Mouse (Mus musculus) spleen, postnatal 4 days (tissue): ENCODE measurements around the gene Hbb-y.
"Not testable (repeated sequence)": the region's sequence is repeated elsewhere in the genome, so short reads cannot be mapped to it uniquely, and the experiment has no call there.

Experiments
- DNase-seq, 2 experiments: peaks; one replicate each; pipeline ENCODE4 v3.0.0; 2022; ENCODE audit warnings: low spot score in 2 of 2

Gene Hbb-y

DNA sequence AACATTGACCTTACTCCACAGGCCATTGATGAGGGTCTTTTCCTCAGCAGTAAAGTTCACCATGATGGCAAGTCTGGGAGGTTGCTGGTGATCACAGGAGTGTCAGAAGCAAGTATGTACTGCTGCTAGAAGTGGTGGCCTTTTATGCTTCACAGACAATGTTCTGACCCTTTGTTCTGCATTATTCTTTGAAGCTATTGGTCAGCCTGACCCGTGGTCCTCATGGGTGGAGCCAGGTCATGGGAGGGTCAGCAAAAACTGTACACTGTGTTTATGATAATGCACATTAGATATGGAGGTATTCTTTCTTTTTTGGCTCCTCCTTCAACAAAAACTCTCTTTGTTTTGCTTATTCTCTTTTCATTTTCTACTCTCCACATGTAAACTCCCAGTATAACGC is at the start of gene Hbb-y:
Hbb-y (minus strand) TSS at position 127 of the 400 bp plus-strand sequence.
- DNase-seq = no peak

- DNase-seq = no peak
Measured at GRCm38 (mm10) chr7:103894385-103894784, 41.4 kb upstream of the Hbb-y start, which contains the start of gene Olfr64. TSS of gene Olfr64 (minus strand) at chr7:103894485.

DNA sequence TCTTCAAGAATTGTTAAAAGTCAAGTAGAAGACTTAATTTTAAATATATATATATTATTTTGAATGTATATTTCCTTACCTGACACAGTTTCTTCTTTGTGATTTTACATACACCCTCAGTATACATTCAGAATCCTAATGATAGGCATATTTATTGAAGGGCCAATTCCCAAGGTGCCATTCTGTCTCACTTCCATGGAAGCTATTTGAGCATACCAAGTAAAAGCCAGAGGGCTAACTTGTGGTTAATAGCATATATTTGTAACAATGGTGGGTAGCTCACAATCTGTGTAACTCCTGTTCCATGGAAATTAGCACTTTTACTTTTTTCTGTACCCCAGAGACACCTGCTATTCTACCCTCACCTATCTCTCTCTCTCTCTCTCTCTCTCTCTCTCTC is 33.1 kb upstream of the Hbb-y start, which contains the start of gene Olfr66:
Olfr66 (minus strand) TSS at position 101 of the 400 bp plus-strand sequence.
- no peak for DNase-seq

GRCm38 (mm10) chr7:103877093-103877492 is 24.1 kb upstream of the Hbb-y start:
- DNase-seq = no peak

DNA sequence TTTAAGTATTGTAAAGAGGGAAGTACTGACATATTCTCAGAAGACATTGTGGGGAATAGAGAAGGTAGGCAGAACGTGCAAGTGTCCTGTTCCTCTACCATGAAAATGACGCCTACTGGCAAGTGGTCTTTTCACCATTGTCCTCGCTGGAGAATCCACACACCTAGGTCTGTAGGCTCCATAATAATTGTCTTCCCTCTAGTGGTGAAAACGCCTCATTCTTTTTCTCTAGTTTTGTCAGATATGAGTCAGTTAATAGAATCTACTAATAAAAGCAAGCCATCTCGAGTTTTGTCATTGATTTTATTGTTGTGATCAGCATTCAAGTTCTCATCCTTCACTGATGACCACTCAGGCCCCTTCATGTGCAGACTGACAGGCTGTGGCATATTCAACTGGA is 21.4 kb upstream of the Hbb-y start:
- DNase-seq = no peak

GRCm38 (mm10) chr7:103873064-103873463 is 20.0 kb upstream of the Hbb-y start:
- DNase-seq = no peak

- peak in 1 of 2 experiments; percentile 67 for DNase-seq
Measured at GRCm38 (mm10) chr7:103870667-103871066, 17.7 kb upstream of the Hbb-y start.

DNA sequence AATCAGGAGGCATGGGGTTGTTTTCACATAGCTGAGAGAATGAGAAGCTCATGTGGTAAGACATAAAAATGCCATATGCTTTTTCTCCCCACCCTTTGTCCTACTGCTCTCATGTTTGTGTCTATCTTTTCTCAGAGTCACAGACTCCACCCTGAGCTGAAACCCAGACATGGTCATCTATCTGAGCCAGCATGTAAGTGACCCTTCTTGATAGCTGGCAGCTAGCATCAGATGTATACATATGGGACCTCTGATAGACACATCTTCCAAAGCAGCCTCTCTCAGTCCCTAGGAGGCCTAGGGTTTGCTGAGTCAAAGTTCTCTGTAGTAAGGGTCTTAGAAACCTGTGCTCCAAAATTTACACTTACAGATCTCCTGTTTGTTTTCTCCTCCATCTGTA is 12.7 kb upstream of the Hbb-y start:
- DNase-seq = peak in 1 of 2 experiments; percentile 56

- DNase-seq = no peak
Measured at GRCm38 (mm10) chr7:103861531-103861930, 8.5 kb upstream of the Hbb-y start.

- peak; percentile 89 to 90 for DNase-seq
Measured at GRCm38 (mm10) chr7:103860855-103861254, 7.8 kb upstream of the Hbb-y start.

DNA sequence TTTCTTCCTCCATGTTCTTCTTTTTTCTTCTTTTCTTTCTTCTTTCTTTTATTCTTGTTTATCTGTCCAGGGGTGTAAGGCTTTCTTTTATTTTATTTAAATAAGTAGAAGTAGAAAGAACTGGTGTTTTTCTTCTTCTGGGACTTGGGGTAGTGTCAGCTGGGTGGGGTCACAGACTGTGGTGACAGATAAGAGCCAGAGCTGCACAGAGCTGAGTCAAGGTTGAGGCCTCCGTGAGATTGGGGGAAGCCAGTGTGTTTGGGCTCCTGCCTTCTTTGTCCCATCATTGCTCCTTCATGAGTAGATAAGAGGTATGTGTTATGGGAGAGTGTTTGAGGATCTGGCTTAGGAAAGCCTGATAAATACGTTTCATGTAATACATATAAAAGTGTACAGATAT is 6.1 kb upstream of the Hbb-y start:
- peak; percentile 77 to 79 for DNase-seq

- no peak for DNase-seq
Measured at GRCm38 (mm10) chr7:103854669-103855068, 1.7 kb upstream of the Hbb-y start.

- DNase-seq = no peak
Measured at GRCm38 (mm10) chr7:103844525-103845325, 8.3 kb downstream of the Hbb-y start.

DNA sequence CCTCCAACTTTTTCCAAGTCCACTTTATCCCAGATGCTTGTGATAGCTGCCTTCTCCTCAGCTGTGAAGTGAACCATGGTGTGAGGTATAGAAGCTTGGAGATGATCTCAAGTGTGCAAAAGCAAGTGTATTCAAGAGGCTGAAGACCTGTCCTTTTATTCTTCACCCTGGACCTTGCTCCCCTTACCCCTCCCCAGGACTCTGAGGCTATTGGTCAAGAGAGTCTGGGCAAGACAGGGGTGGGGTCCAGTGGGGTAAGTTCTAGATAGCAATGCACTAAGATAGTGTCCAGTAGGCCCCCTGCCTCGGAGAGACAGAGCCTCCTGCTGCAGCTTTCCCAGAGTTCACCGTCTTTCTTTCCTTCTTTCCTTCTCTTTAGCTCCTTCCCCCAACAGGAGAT is 10.0 kb downstream of the Hbb-y start, which contains the start of gene Hbb-bh1:
Hbb-bh1 (minus strand) TSS at position 131 of the 400 bp plus-strand sequence.
- DNase-seq = no peak

- DNase-seq = no peak
Measured at GRCm38 (mm10) chr7:103840268-103840667, 12.7 kb downstream of the Hbb-y start, which contains the start of gene Hbb-bh2. TSS of gene Hbb-bh2 (minus strand) at chr7:103840520.

DNA sequence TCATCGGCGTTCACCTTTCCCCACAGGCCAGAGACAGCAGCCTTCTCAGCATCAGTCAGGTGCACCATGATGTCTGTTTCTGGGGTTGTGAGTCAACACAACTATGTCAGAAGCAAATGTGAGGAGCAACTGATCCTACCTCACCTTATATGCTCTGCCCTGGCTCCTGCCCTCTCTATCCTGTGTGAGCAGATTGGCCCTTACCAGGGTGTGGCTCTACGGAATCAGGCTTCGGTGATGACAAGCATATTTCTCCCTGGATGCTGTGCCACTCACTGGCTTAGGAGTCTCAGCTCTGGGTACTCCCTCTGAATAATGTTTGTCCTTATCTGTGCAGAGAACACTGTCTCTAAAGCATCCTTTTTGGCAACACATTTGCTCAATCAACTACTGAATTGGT is 25.2 kb downstream of the Hbb-y start, which contains the start of gene Hbb-bs:
Hbb-bs (minus strand) TSS at position 289 of the 400 bp plus-strand sequence.
- peak; percentile 87 to 91 for DNase-seq

GRCm38 (mm10) chr7:103827139-103827538 is 25.9 kb downstream of the Hbb-y start:
- DNase-seq = not testable (repeated sequence)

DNA sequence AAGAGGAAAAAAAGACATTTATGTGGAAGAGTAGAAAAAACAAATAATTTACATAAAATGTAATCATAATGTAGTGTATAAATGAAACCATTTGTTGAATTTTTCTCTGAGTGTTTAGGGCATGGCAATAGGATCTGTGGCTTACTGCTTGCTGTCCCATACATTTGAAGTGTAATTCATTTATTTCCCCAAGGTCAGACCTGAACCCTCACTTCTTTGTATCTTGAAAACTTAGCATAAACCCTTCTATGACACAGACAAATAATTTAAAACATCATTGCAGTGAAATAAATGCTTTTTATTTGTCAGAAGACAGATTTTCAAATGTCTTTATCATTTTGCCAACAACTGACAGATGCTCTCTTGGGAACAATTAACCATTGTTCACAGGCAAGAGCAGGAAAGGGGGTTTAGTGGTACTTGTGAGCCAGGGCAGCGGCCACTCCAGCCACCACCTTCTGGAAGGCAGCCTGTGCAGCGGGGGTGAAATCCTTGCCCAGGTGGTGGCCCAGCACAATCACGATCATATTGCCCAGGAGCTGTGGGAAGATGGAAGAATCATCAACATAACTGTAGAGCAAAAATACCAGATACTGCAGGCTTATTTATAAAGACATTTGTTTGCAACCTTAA is 26.6 kb downstream of the Hbb-y start:
- peak; percentile 33 to 73 for DNase-seq

DNA sequence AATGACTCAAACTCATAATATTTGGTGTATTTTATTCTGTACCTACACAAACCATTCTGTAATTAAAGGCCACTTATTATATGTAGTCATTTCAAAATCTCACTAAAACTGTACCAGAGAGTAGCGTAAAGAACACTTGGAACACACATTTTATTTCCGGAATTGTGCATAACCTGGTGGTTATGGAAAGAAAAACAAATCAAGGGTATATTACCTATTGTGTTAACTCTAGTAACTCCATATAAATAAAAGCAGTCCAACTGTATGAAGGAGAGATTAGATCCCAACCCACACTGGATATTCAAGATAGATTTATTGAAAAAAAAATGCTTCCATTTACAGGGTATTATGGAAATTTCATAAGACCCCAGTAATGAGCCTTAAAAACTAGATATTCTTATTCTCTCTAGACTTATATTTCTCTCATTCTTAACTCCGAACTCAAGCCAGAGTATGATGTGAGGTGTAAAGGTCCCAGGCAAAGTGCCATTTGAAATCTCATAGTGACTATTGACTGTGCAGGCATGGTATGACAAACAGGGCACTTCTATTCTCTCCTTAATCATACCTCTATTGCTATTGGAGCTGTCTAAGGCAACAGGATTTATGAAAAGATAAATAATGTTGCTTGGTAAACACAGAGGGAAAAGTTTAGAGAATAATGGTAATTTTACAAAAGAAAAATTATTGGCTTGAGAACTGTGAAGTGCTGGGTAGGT is 27.3 kb downstream of the Hbb-y start:
- peak in 1 of 2 experiments; percentile 50 for DNase-seq

DNA sequence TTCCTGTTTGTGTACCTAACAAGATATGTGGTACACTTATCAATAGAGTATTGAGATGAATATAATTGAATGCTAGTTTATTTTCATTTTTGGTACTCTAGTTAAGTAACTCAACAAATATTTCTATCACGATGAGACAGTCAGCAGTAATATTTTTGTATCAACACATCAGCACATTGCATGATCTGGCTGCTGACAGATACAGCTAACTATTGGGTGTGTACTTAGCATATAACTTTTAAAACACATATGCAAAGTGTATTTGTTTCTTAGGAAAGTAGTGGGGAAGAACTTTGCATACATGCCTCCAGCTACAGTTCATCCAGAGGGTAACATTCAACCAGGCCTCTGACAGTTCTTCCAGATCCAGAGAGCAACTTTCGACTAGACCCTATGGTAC is 28.4 kb downstream of the Hbb-y start:
- DNase-seq = no peak

DNA sequence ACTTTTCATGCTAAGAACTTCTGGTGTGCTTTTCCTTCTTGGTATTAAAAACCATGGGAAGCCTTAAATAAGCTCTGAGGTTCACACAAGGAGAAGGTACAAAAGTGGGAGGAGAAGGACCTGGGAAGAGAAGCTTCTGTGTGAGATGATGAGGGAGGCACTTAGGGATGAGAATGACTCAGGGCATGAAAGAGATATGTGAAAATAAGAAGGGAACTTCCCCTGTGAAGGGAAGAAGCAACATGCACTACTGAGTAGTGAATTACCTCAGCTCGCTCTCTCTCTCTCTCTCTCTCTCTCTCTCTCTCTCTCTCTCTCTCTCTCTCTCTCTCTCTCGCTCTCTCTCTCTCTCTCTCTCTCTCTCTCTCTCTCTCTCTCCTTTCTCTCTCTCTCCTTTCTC is 37.9 kb downstream of the Hbb-y start:
- not testable (repeated sequence) for DNase-seq

DNA sequence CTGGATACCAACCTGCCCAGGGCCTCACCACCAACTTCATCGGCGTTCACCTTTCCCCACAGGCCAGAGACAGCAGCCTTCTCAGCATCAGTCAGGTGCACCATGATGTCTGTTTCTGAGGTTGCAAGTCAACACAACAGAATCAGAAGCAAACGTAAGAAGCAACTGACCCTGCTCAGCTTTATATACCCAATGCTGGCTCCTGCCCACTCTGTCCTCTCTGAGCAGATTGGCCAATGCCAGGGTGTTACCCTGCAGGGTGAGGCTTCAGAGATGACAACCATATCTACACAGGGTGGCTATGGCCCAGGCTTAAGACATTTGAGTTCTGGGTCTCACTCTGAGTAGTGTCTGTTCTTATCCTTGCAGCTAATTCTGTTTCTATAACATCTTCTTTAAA is 39.2 kb downstream of the Hbb-y start, which contains the start of gene Hbb-bt:
Hbb-bt (minus strand) TSS at position 231 of the 400 bp plus-strand sequence.
- DNase-seq = peak; percentile 83 to 85
